Mouse (Mus musculus): Measurements from ENCODE around the gene Ppp4r4. TPM values are rescaled to one million over a fixed set of nuclear protein-coding genes. Genes with fewer than 3 reads are reported as not detected.
"Not testable (repeated sequence)": the region's sequence is repeated elsewhere in the genome, so short reads cannot be mapped to it uniquely, and the experiment has no call there.

Gene Ppp4r4
- polyA plus RNA-seq, 1 experiment from 2014 or later, result 1.2 TPM

- ATAC-seq (replicated peaks; ENCODE audit: low FRiP score, low TSS enrichment, low read depth) (no peak), DNase-seq (ENCODE audit: low spot score) (no peak)
- Histone ChIP-seq H3K27ac (ENCODE audit: low read depth) (no peak overlapping the region), H3K9ac (ENCODE audit: low read length) (no peak overlapping the region), H3K4me1 (replicated peaks; ENCODE audit: control insufficient read depth, insufficient read depth, low read length) (no peaks in the 10 kb centered on the region), H3K4me3 (ENCODE audit: low read depth, low read length) (no peak overlapping the region), H3K4me2 (ENCODE audit: low read length) (no peak overlapping the region), H3K36me3 (ENCODE audit: control insufficient read depth, insufficient read depth, low read length) (no peaks in the 10 kb centered on the region), H3K27me3 (replicated peaks; ENCODE audit: control insufficient read depth, insufficient read depth, low read length) (no peaks in the 10 kb centered on the region), H3K9me3 (ENCODE audit: control insufficient read depth, low read length) (no peaks in the 10 kb centered on the region)
- 56% methylated on average over 3 of the region's 3 CpGs for whole genome bisulfite sequencing
Measured at GRCm38 (mm10) chr12:103567129-103567528, 35.0 kb downstream of the Ppp4r4 start.

- Histone ChIP-seq H3K27ac (ENCODE audit: low read depth) (no peak overlapping the region), H3K27me3 (replicated peaks; ENCODE audit: control insufficient read depth, insufficient read depth, low read length) (no peaks in the 10 kb centered on the region), H3K9ac (ENCODE audit: low read length) (no peak overlapping the region), H3K36me3 (ENCODE audit: control insufficient read depth, insufficient read depth, low read length) (no peaks in the 10 kb centered on the region), H3K4me3 (ENCODE audit: low read depth, low read length) (no peak overlapping the region), H3K4me2 (ENCODE audit: low read length) (no peak overlapping the region), H3K4me1 (replicated peaks; ENCODE audit: control insufficient read depth, insufficient read depth, low read length) (no peaks in the 10 kb centered on the region), H3K9me3 (ENCODE audit: control insufficient read depth, low read length) (no peaks in the 10 kb centered on the region)
- WGBS, result 62% methylated on average over 6 of the region's 6 CpGs
- 0 out of 2 replicates have a peak, but pooled peaks have one; percentile 19 for ATAC-seq (replicated peaks; ENCODE audit: low FRiP score, low TSS enrichment, low read depth)
- no peak for DNase-seq (ENCODE audit: low spot score)
Measured at GRCm38 (mm10) chr12:103569690-103570089, 37.6 kb downstream of the Ppp4r4 start.

GRCm38 (mm10) chr12:103578148-103578547, 46.1 kb downstream of the Ppp4r4 start:
- H3K4me1 ChIP-seq (replicated peaks; ENCODE audit: control insufficient read depth, insufficient read depth, low read length); H3K9me3 ChIP-seq (ENCODE audit: control insufficient read depth, low read length); H3K4me2 ChIP-seq (ENCODE audit: low read length); H3K9ac ChIP-seq (ENCODE audit: low read length); H3K36me3 ChIP-seq (ENCODE audit: control insufficient read depth, insufficient read depth, low read length); ATAC-seq (replicated peaks; ENCODE audit: low FRiP score, low TSS enrichment, low read depth); H3K27me3 ChIP-seq (replicated peaks; ENCODE audit: control insufficient read depth, insufficient read depth, low read length); DNase-seq (ENCODE audit: low spot score); H3K27ac ChIP-seq (ENCODE audit: low read depth); H3K4me3 ChIP-seq (ENCODE audit: low read depth, low read length): not testable (repeated sequence)
- WGBS, result 90% methylated on average over 6 of the region's 6 CpGs

GRCm38 (mm10) chr12:103583771-103584170, 51.7 kb downstream of the Ppp4r4 start:
- DNase-seq (ENCODE audit: low spot score), result no peak
- H3K27ac ChIP-seq (ENCODE audit: low read depth), result no peak overlapping the region
- 54% methylated on average over 8 of the region's 8 CpGs for WGBS

GRCm38 (mm10) chr12:103598411-103598810, 66.3 kb downstream of the Ppp4r4 start:
- no peak for ATAC-seq (replicated peaks; ENCODE audit: low FRiP score, low TSS enrichment, low read depth)
- WGBS, result 58% methylated on average over 2 of the region's 2 CpGs
- H3K4me3 ChIP-seq (ENCODE audit: low read depth, low read length), result no peak overlapping the region

More at GRCm38 (mm10) chr12:103583771-103584170, 51.7 kb downstream of the Ppp4r4 start:
- Histone ChIP-seq H3K9me3 (ENCODE audit: control insufficient read depth, low read length) (no peaks in the 10 kb centered on the region), H3K4me1 (replicated peaks; ENCODE audit: control insufficient read depth, insufficient read depth, low read length) (no peaks in the 10 kb centered on the region), H3K4me2 (ENCODE audit: low read length) (no peak overlapping the region), H3K9ac (ENCODE audit: low read length) (no peak overlapping the region), H3K4me3 (ENCODE audit: low read depth, low read length) (no peak overlapping the region), H3K27me3 (replicated peaks; ENCODE audit: control insufficient read depth, insufficient read depth, low read length) (no peaks in the 10 kb centered on the region), H3K36me3 (ENCODE audit: control insufficient read depth, insufficient read depth, low read length) (no peaks in the 10 kb centered on the region)
- no peak for ATAC-seq (replicated peaks; ENCODE audit: low FRiP score, low TSS enrichment, low read depth)

GRCm38 (mm10) chr12:103600364-103600763, 68.3 kb downstream of the Ppp4r4 start:
- H3K4me1 ChIP-seq (replicated peaks; ENCODE audit: control insufficient read depth, insufficient read depth, low read length), result no peaks in the 10 kb centered on the region
- H3K4me2 ChIP-seq (ENCODE audit: low read length), result no peak overlapping the region
- ATAC-seq (replicated peaks; ENCODE audit: low FRiP score, low TSS enrichment, low read depth) (no peak), DNase-seq (ENCODE audit: low spot score) (no peak)
- no peaks in the 10 kb centered on the region for H3K9me3 ChIP-seq (ENCODE audit: control insufficient read depth, low read length)
- 33% methylated on average over 3 of the region's 3 CpGs for WGBS
- H3K36me3 ChIP-seq (ENCODE audit: control insufficient read depth, insufficient read depth, low read length), result no peaks in the 10 kb centered on the region
- H3K27me3 ChIP-seq (replicated peaks; ENCODE audit: control insufficient read depth, insufficient read depth, low read length), result no peaks in the 10 kb centered on the region
- H3K4me3 ChIP-seq (ENCODE audit: low read depth, low read length), result no peak overlapping the region
- H3K9ac ChIP-seq (ENCODE audit: low read length), result no peak overlapping the region
- no peak overlapping the region for H3K27ac ChIP-seq (ENCODE audit: low read depth)

More at GRCm38 (mm10) chr12:103598411-103598810, 66.3 kb downstream of the Ppp4r4 start:
- no peak for DNase-seq (ENCODE audit: low spot score)
- Histone ChIP-seq H3K4me2 (ENCODE audit: low read length) (no peak overlapping the region), H3K9me3 (ENCODE audit: control insufficient read depth, low read length) (no peaks in the 10 kb centered on the region), H3K4me1 (replicated peaks; ENCODE audit: control insufficient read depth, insufficient read depth, low read length) (no peaks in the 10 kb centered on the region), H3K9ac (ENCODE audit: low read length) (no peak overlapping the region), H3K36me3 (ENCODE audit: control insufficient read depth, insufficient read depth, low read length) (no peaks in the 10 kb centered on the region), H3K27ac (ENCODE audit: low read depth) (no peak overlapping the region), H3K27me3 (replicated peaks; ENCODE audit: control insufficient read depth, insufficient read depth, low read length) (no peaks in the 10 kb centered on the region)

- no peak overlapping the region for H3K4me3 ChIP-seq (ENCODE audit: low read depth, low read length)
- no peak for DNase-seq (ENCODE audit: low spot score)
Measured at GRCm38 (mm10) chr12:103601839-103602238, 69.8 kb downstream of the Ppp4r4 start.

GRCm38 (mm10) chr12:103615141-103615540, 83.1 kb downstream of the Ppp4r4 start:
- 78% methylated on average over 1 of the region's 1 CpGs for WGBS

More at GRCm38 (mm10) chr12:103601839-103602238, 69.8 kb downstream of the Ppp4r4 start:
- no peaks in the 10 kb centered on the region for H3K9me3 ChIP-seq (ENCODE audit: control insufficient read depth, low read length)
- H3K9ac ChIP-seq (ENCODE audit: low read length), result no peak overlapping the region
- H3K36me3 ChIP-seq (ENCODE audit: control insufficient read depth, insufficient read depth, low read length), result no peaks in the 10 kb centered on the region
- H3K4me1 ChIP-seq (replicated peaks; ENCODE audit: control insufficient read depth, insufficient read depth, low read length), result no peaks in the 10 kb centered on the region
- no peaks in the 10 kb centered on the region for H3K27me3 ChIP-seq (replicated peaks; ENCODE audit: control insufficient read depth, insufficient read depth, low read length)
- 88% methylated on average over 3 of the region's 3 CpGs for WGBS
- ATAC-seq (replicated peaks; ENCODE audit: low FRiP score, low TSS enrichment, low read depth), result no peak
- H3K27ac ChIP-seq (ENCODE audit: low read depth), result no peak overlapping the region
- no peak overlapping the region for H3K4me2 ChIP-seq (ENCODE audit: low read length)

GRCm38 (mm10) chr12:103615734-103616133, 83.7 kb downstream of the Ppp4r4 start:
- H3K9me3 ChIP-seq (ENCODE audit: control insufficient read depth, low read length), result no peaks in the 10 kb centered on the region
- H3K27ac ChIP-seq (ENCODE audit: low read depth), result no peak overlapping the region
- DNase-seq (ENCODE audit: low spot score) (no peak), ATAC-seq (replicated peaks; ENCODE audit: low FRiP score, low TSS enrichment, low read depth) (no peak)
- no peaks in the 10 kb centered on the region for H3K27me3 ChIP-seq (replicated peaks; ENCODE audit: control insufficient read depth, insufficient read depth, low read length)
- WGBS, result 77% methylated on average over 4 of the region's 4 CpGs
- no peak overlapping the region for H3K4me2 ChIP-seq (ENCODE audit: low read length)
- H3K4me3 ChIP-seq (ENCODE audit: low read depth, low read length), result no peak overlapping the region
- H3K9ac ChIP-seq (ENCODE audit: low read length), result no peak overlapping the region
- H3K36me3 ChIP-seq (ENCODE audit: control insufficient read depth, insufficient read depth, low read length), result no peaks in the 10 kb centered on the region
- H3K4me1 ChIP-seq (replicated peaks; ENCODE audit: control insufficient read depth, insufficient read depth, low read length), result no peaks in the 10 kb centered on the region

More at GRCm38 (mm10) chr12:103615141-103615540, 83.1 kb downstream of the Ppp4r4 start:
- DNase-seq (ENCODE audit: low spot score) (no peak), ATAC-seq (replicated peaks; ENCODE audit: low FRiP score, low TSS enrichment, low read depth) (no peak)
- Histone ChIP-seq H3K36me3 (ENCODE audit: control insufficient read depth, insufficient read depth, low read length) (no peaks in the 10 kb centered on the region), H3K4me3 (ENCODE audit: low read depth, low read length) (no peak overlapping the region), H3K27ac (ENCODE audit: low read depth) (no peak overlapping the region), H3K4me2 (ENCODE audit: low read length) (no peak overlapping the region), H3K27me3 (replicated peaks; ENCODE audit: control insufficient read depth, insufficient read depth, low read length) (no peaks in the 10 kb centered on the region), H3K9ac (ENCODE audit: low read length) (no peak overlapping the region), H3K9me3 (ENCODE audit: control insufficient read depth, low read length) (no peaks in the 10 kb centered on the region), H3K4me1 (replicated peaks; ENCODE audit: control insufficient read depth, insufficient read depth, low read length) (no peaks in the 10 kb centered on the region)
